ENCODE assay signal across 19 mouse cellular contexts in the genomic region with DNA sequence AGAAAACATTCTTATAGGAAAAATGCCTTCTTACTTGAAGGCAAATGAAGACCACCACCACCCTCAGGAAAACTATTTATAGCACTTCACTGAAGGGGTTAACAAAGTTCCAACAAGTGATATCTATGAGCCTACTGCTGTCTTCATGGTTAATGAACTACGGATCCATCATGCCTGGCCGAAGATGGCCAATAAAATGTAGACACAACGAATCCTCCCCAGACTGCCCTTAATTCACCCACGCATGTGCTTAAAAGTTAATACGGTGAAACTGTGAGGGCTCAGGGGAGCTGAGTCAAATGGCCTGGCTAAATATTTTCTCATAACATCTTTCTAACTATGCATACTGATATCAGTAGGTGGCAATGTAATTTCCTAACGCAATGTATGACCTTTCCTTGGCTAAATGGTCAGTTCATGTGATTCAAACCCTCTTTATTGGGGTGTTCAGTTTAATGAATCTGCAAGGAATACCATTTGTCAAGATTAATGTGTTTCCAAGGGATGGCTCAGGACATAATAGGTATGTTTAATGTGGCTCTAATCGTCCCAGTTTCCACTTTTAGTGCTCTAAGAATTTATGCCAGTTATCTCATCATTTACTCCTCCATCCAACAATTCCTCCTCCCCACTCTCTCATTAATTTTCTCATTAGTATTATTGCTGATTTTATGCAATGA. TPM values are rescaled to one million over a fixed set of nuclear protein-coding genes. Genes with fewer than 3 reads are reported as not detected.
"Had no signal": no experiment of that assay in that cellular context is flagged by ENCODE, and none has a peak within 500 bp of the region (broad histone marks: within the 10 kb centered on the region; RNA-seq: fewer than 3 reads in every experiment).

No protein-coding gene starts in this region.

- DNase-seq: lung, postnatal 14 days; right cerebral cortex, adult 18-20 months; right cerebral cortex, postnatal 25 days; thymus, postnatal 36 days had no signal

- H3K27me3 ChIP-seq: hindbrain, embryonic 15.5 days; limb, embryonic 15.5 days; liver, embryonic 12.5 days; lung, embryonic 15.5 days; midbrain, embryonic 15.5 days had no signal

- H3K4me2 ChIP-seq: hindbrain, embryonic 15.5 days; limb, embryonic 15.5 days; liver, embryonic 12.5 days; lung, embryonic 15.5 days; midbrain, embryonic 11.5 days; midbrain, embryonic 15.5 days had no signal

- H3K36me3 ChIP-seq: hindbrain, embryonic 15.5 days; limb, embryonic 15.5 days; liver, embryonic 12.5 days; lung, embryonic 15.5 days; midbrain, embryonic 15.5 days had no signal

- H3K4me1 ChIP-seq: hindbrain, embryonic 15.5 days; limb, embryonic 15.5 days; liver, embryonic 12.5 days; lung, embryonic 15.5 days; megakaryocyte, embryonic 14.5 days; midbrain, embryonic 15.5 days had no signal

- H3K4me3 ChIP-seq: hindbrain, embryonic 15.5 days; left cerebral cortex, adult 2 months; limb, embryonic 15.5 days; liver, embryonic 12.5 days; lung, embryonic 15.5 days; megakaryocyte, embryonic 14.5 days; midbrain, embryonic 15.5 days had no signal

- ATAC-seq: intestine, embryonic 16.5 days; liver, embryonic 12.5 days; midbrain, embryonic 15.5 days had no signal

- H3K9ac ChIP-seq: hindbrain, embryonic 15.5 days; limb, embryonic 15.5 days; liver, embryonic 12.5 days; lung, embryonic 15.5 days; midbrain, embryonic 15.5 days had no signal

- H3K9me3 ChIP-seq: hindbrain, embryonic 15.5 days; limb, embryonic 15.5 days; liver, embryonic 12.5 days; lung, embryonic 15.5 days; midbrain, embryonic 15.5 days had no signal

- H3K27ac ChIP-seq: hindbrain, embryonic 15.5 days; left cerebral cortex, adult 2 months; limb, embryonic 15.5 days; liver, embryonic 12.5 days; lung, embryonic 15.5 days; macrophage; midbrain, embryonic 15.5 days had no signal

RNA-seq across cellular contexts. Expression of a gene that starts 37.9 kb away (rescaled TPM):
- polyA plus RNA-seq: hindbrain, embryonic 15.5 days; intestine, embryonic 16.5 days; large intestine, adult 2 months; limb, embryonic 15.5 days; liver, embryonic 12.5 days; liver, embryonic 16.5 days; lung, embryonic 15.5 days; macrophage; small intestine, adult 2 months; stomach, embryonic 16.5 days; thymus, postnatal 0 days had no signal
